Mouse (Mus musculus) CH12.LX (cell line): ENCODE results near the gene Ikzf2. TPM values are rescaled to one million over a fixed set of nuclear protein-coding genes. Genes with fewer than 3 reads are reported as not detected.
A peak's percentile ranks its signal among the peaks of the same experiment; 100 is the strongest.

ENCODE experiments used
- DNase-seq: peaks from one replicate; pipeline ENCODE4 v3.0.0-alpha.2; 2013; ENCODE audit errors: extremely low read depth
- H3K27ac ChIP-seq: 2 replicates; pipeline ENCODE4 v1.5.1; 2012; ENCODE audit warnings: low read depth, mild to moderate bottlenecking, control low read depth, moderate library complexity; ENCODE audit not compliant: insufficient read depth
- H3K27me3 ChIP-seq: replicated peaks from 2 replicates; pipeline ENCODE3; 2012; ENCODE audit warnings: inconsistent platforms
- H3K36me3 ChIP-seq, 2 experiments: replicated peaks in 1 of 2; 2 replicates each; pipeline versions ENCODE3 to v1.6.1; 2012; ENCODE audit warnings: inconsistent platforms in 1 of 2, low read length in 1 of 2, mild to moderate bottlenecking in 1 of 2, mixed read lengths in 1 of 2, moderate library complexity in 1 of 2; ENCODE audit not compliant: control insufficient read depth in 1 of 2, insufficient read depth in 1 of 2
- H3K4me1 ChIP-seq, 2 experiments: 2 replicates each; pipeline ENCODE4 v1.6.1; 2012; ENCODE audit warnings: inconsistent platforms in 1 of 2, moderate library complexity in 1 of 2; ENCODE audit not compliant: insufficient read depth in 2 of 2, control insufficient read depth in 1 of 2
- H3K4me2 ChIP-seq: 2 replicates; pipeline ENCODE4 v1.6.1; 2012; ENCODE audit warnings: low read depth, mild to moderate bottlenecking, control low read depth; ENCODE audit not compliant: poor library complexity, insufficient read depth, severe bottlenecking
- H3K4me3 ChIP-seq, 3 experiments: fragments of 150-350 bp in 1 of 3; sonication (generic) in 1 of 3; replicated peaks in 1 of 3; 2 replicates each; pipeline versions ENCODE3 to v1.5.1; 2011 to 2012; ENCODE audit warnings: low read depth in 2 of 3, low read length in 2 of 3, mild to moderate bottlenecking in 2 of 3, moderate library complexity in 2 of 3, control low read depth in 1 of 3, improper control_type of control experiment in 1 of 3, inconsistent platforms in 1 of 3, mixed read lengths in 1 of 3; ENCODE audit not compliant: poor library complexity in 1 of 3
- H3K79me2 ChIP-seq: replicated peaks from 2 replicates; pipeline ENCODE4 v1.6.1; 2012; ENCODE audit warnings: mild to moderate bottlenecking, moderate library complexity; ENCODE audit not compliant: control insufficient read depth, poor library complexity, insufficient read depth, severe bottlenecking; ENCODE audit errors: extremely low read depth
- H3K9ac ChIP-seq: 2 replicates; pipeline ENCODE4 v1.6.1; 2012; ENCODE audit warnings: low read depth, mild to moderate bottlenecking, control low read depth, moderate library complexity; ENCODE audit not compliant: insufficient read depth
- H3K9me3 ChIP-seq: replicated peaks from 2 replicates; pipeline ENCODE3; 2012; ENCODE audit warnings: low read length, inconsistent platforms, mixed read lengths
- BHLHE40 ChIP-seq: IDR thresholded peaks from 2 replicates; pipeline ENCODE4 v1.6.1; 2011; ENCODE audit warnings: mild to moderate bottlenecking, low read depth, low read length, improper control_type of control experiment
- CHD1 ChIP-seq: IDR thresholded peaks from 2 replicates; pipeline ENCODE4 v1.6.1; 2012; ENCODE audit warnings: low read depth, low read length, improper control_type of control experiment, inconsistent platforms
- CHD2 ChIP-seq: IDR thresholded peaks from 2 replicates; pipeline ENCODE4 v1.6.1; 2011; ENCODE audit warnings: low read length, improper control_type of control experiment
- EP300 ChIP-seq: IDR thresholded peaks from 2 replicates; pipeline ENCODE4 v1.6.1; 2011; ENCODE audit warnings: low read length, improper control_type of control experiment
- HCFC1 ChIP-seq: IDR thresholded peaks from 2 replicates; pipeline ENCODE4 v1.6.1; 2012; ENCODE audit warnings: low read depth, mild to moderate bottlenecking, inconsistent platforms, low read length, improper control_type of control experiment
- IRF4 ChIP-seq: IDR thresholded peaks from 2 replicates; pipeline ENCODE4 v1.6.1; 2014; ENCODE audit warnings: low read depth, mild to moderate bottlenecking, inconsistent platforms, low read length, improper control_type of control experiment
- JUN ChIP-seq: IDR thresholded peaks from 2 replicates; pipeline ENCODE4 v1.6.1; 2011; ENCODE audit warnings: low read depth, mild to moderate bottlenecking, low read length, improper control_type of control experiment, moderate library complexity; ENCODE audit not compliant: insufficient read depth
- JUND ChIP-seq: conservative IDR thresholded peaks from 2 replicates; pipeline ENCODE4 v1.6.1; 2011; ENCODE audit warnings: low read depth, low read length, improper control_type of control experiment
- KAT2A ChIP-seq: IDR thresholded peaks from 2 replicates; pipeline ENCODE4 v1.6.1; 2012; ENCODE audit warnings: low read length, improper control_type of control experiment, inconsistent platforms; ENCODE audit not compliant: insufficient replicate concordance
- MAFK ChIP-seq: IDR thresholded peaks from 2 replicates; pipeline ENCODE4 v1.6.1; 2011; ENCODE audit warnings: low read length, improper control_type of control experiment; ENCODE audit not compliant: insufficient replicate concordance
- MAX ChIP-seq: IDR thresholded peaks from 2 replicates; pipeline ENCODE4 v1.6.1; 2011; ENCODE audit warnings: low read length, improper control_type of control experiment
- MAZ ChIP-seq: IDR thresholded peaks from 2 replicates; pipeline ENCODE4 v1.6.1; 2012; ENCODE audit warnings: low read depth, mild to moderate bottlenecking, inconsistent platforms, low read length, improper control_type of control experiment, moderate library complexity
- MEF2A ChIP-seq: IDR thresholded peaks from 2 replicates; pipeline ENCODE4 v1.6.1; 2014; ENCODE audit warnings: low read depth, mild to moderate bottlenecking, inconsistent platforms, low read length, improper control_type of control experiment, borderline replicate concordance
- MXI1 ChIP-seq: IDR thresholded peaks from 2 replicates; pipeline ENCODE4 v1.6.1; 2011; ENCODE audit warnings: mild to moderate bottlenecking, low read depth, low read length, improper control_type of control experiment
- MYC ChIP-seq: IDR thresholded peaks from 2 replicates; pipeline ENCODE4 v1.6.1; 2011; ENCODE audit warnings: low read depth, mild to moderate bottlenecking, improper control_type of control experiment, low read length
- POLR2A ChIP-seq: IDR thresholded peaks from 2 replicates; pipeline ENCODE4 v1.6.1; 2011; ENCODE audit warnings: low read depth, mild to moderate bottlenecking, improper control_type of control experiment, low read length
- POLR2AphosphoS2 ChIP-seq: IDR thresholded peaks from 2 replicates; pipeline ENCODE4 v1.6.1; 2011; ENCODE audit warnings: low read depth, low read length, improper control_type of control experiment
- SMC3 ChIP-seq: IDR thresholded peaks from 2 replicates; pipeline ENCODE4 v1.6.1; 2011; ENCODE audit warnings: low read depth, low read length, improper control_type of control experiment
- TBP ChIP-seq: conservative IDR thresholded peaks from 2 replicates; pipeline ENCODE4 v1.6.1; 2011; ENCODE audit warnings: low read depth, low read length, improper control_type of control experiment
- TCF12 ChIP-seq: IDR thresholded peaks from 2 replicates; pipeline ENCODE4 v1.6.1; 2014; ENCODE audit warnings: low read depth, mild to moderate bottlenecking, inconsistent platforms, low read length, improper control_type of control experiment
- UBTF ChIP-seq: IDR thresholded peaks from 2 replicates; pipeline ENCODE4 v1.6.1; 2012; ENCODE audit warnings: low read depth, mild to moderate bottlenecking, inconsistent platforms, low read length, improper control_type of control experiment, moderate library complexity
- ZC3H11A ChIP-seq: IDR thresholded peaks from 2 replicates; pipeline ENCODE4 v1.6.1; 2012; ENCODE audit warnings: low read depth, mild to moderate bottlenecking, inconsistent platforms, low read length, improper control_type of control experiment
- ZNF384 ChIP-seq: IDR thresholded peaks from 2 replicates; pipeline ENCODE4 v1.6.1; 2012; ENCODE audit warnings: low read depth, low read length, improper control_type of control experiment, inconsistent platforms
- dilution Hi-C: fragments of 300-500 bp; cut with MboI; formaldehyde crosslinking; loops from 2 replicates; pipeline ENCODE4 v1.14.3; 2020; ENCODE audit warnings: low sequenced_read_pairs; ENCODE audit not compliant: extremely low pct_unique_long_range_greater_than_20kb, extremely low pct_ligation_motif_present
- in situ Hi-C: fragments of 300-500 bp; cut with MboI; formaldehyde crosslinking; loops from 3 replicates; pipeline ENCODE4 v1.14.3; 2019; ENCODE audit warnings: low sequenced_read_pairs, low pct_ligation_motif_present, low pct_unique_long_range_greater_than_20kb, mixed read lengths
- polyA plus RNA-seq: library from polyadenylated mRNA; unstranded; fragments of >175 nt; gene quantifications from 2 replicates; pipeline ENCODE4 v1.2.1, GENCODE M21; 2012; ENCODE audit warnings: low read depth; ENCODE audit not compliant: insufficient read length
- total RNA-seq, 2 experiments: library from RNA; depleted of rRNA; stranded (reverse); fragments of 300-350 nt in 1 of 2; fragments of >200 nt in 1 of 2; gene quantifications; 2 replicates each; pipeline ENCODE4 v1.2.3; 2012 to 2014

Gene Ikzf2
- total and polyA plus RNA-seq, 3 experiments = not detected

- DNase-seq = no peak
- Histone ChIP-seq H3K9ac (no peak overlapping the region), H3K9me3 (peaks cover 3% of the 10 kb centered on the region), H3K4me1 (peaks cover 5 to 22% of the 10 kb centered on the region in 2 experiments; a peak in 3 of 4 replicates), H3K27me3 (no peaks in the 10 kb centered on the region), H3K79me2 (no peaks in the 10 kb centered on the region), H3K27ac (no peak overlapping the region), H3K36me3 (no peaks in the 10 kb centered on the region), H3K4me3 (no peak overlapping the region), H3K4me2 (no peak overlapping the region)
- in situ Hi-C loops = no loop called here
- TF ChIP-seq HCFC1 = no peak
- no peak for TF ChIP-seq MAFK
- no peak for TF ChIP-seq JUND
- TF ChIP-seq KAT2A = no peak
- dilution Hi-C loops = no loop called here
Measured at GRCm38 (mm10) chr1:69545885-69546253, 141.2 kb downstream of the Ikzf2 start.

GRCm38 (mm10) chr1:69545217-69545884, 141.7 kb downstream of the Ikzf2 start:
- TF ChIP-seq JUN (no peak), JUND (no peak)
- in situ Hi-C loops (no loop called here), dilution Hi-C loops (no loop called here)
- peaks cover 5 to 22% of the 10 kb centered on the region in 2 experiments; a peak in 3 of 4 replicates for H3K4me1 ChIP-seq
- no peak overlapping the region for H3K27ac ChIP-seq
- peaks cover 3% of the 10 kb centered on the region for H3K9me3 ChIP-seq
- no peaks in the 10 kb centered on the region for H3K36me3 ChIP-seq
- no peak for DNase-seq
- no peaks in the 10 kb centered on the region for H3K79me2 ChIP-seq
- H3K27me3 ChIP-seq = no peaks in the 10 kb centered on the region
- H3K4me2 ChIP-seq = no peak overlapping the region
- H3K9ac ChIP-seq = no peak overlapping the region
- H3K4me3 ChIP-seq = no peak overlapping the region

GRCm38 (mm10) chr1:69543774-69544597, 143.1 kb downstream of the Ikzf2 start:
- H3K9me3 ChIP-seq = peaks cover 3% of the 10 kb centered on the region
- dilution Hi-C loops = no loop called here
- peak overlapping the region; percentile 50; the same call in 1 of the 2 replicates for H3K4me2 ChIP-seq
- in situ Hi-C loops = no loop called here
- no peaks in the 10 kb centered on the region for H3K36me3 ChIP-seq
- peak; percentile 94 for DNase-seq
- H3K9ac ChIP-seq = no peak overlapping the region
- peak overlapping the region; percentile 51; the same call in 1 of the 2 replicates for H3K27ac ChIP-seq
- H3K79me2 ChIP-seq = no peaks in the 10 kb centered on the region
- H3K4me1 ChIP-seq = peaks cover 5 to 22% of the 10 kb centered on the region in 2 experiments; a peak in 3 of 4 replicates
- H3K27me3 ChIP-seq = no peaks in the 10 kb centered on the region
- H3K4me3 ChIP-seq = no peak overlapping the region
- TF ChIP-seq CHD2 (peak; percentile 74), MXI1 (no peak), CHD1 (no peak), TCF12 (peak; percentile 80), MEF2A (peak; percentile 87), EP300 (peak; percentile 99), UBTF (no peak), SMC3 (no peak), KAT2A (no peak), MAFK (peak; percentile 74; the same call in 1 of the 2 replicates), MYC (peak; percentile 86), POLR2A (no peak), IRF4 (peak; percentile 99), HCFC1 (0 out of 2 replicates have a peak, but pooled peaks have one; percentile 22), TBP (no peak), ZNF384 (peak; percentile 92), MAX (peak; percentile 32; the same call in 1 of the 2 replicates), ZC3H11A (no peak), MAZ (peak; percentile 84), POLR2AphosphoS2 (no peak), BHLHE40 (peak; percentile 85)
